Mouse (Mus musculus) liver, embryonic 14.5 days (tissue): Measurements from ENCODE around the gene Uba7.

Source experiments
- CTCF ChIP-seq: IDR thresholded peaks from 2 replicates; pipeline ENCODE4 v1.5.1; 2016; ENCODE audit warnings: antibody characterized with exemption, low read depth, control low read depth
- EP300 ChIP-seq: IDR thresholded peaks from 2 replicates; pipeline ENCODE4 v1.6.1; 2016; ENCODE audit warnings: antibody characterized with exemption, low read depth

DNA sequence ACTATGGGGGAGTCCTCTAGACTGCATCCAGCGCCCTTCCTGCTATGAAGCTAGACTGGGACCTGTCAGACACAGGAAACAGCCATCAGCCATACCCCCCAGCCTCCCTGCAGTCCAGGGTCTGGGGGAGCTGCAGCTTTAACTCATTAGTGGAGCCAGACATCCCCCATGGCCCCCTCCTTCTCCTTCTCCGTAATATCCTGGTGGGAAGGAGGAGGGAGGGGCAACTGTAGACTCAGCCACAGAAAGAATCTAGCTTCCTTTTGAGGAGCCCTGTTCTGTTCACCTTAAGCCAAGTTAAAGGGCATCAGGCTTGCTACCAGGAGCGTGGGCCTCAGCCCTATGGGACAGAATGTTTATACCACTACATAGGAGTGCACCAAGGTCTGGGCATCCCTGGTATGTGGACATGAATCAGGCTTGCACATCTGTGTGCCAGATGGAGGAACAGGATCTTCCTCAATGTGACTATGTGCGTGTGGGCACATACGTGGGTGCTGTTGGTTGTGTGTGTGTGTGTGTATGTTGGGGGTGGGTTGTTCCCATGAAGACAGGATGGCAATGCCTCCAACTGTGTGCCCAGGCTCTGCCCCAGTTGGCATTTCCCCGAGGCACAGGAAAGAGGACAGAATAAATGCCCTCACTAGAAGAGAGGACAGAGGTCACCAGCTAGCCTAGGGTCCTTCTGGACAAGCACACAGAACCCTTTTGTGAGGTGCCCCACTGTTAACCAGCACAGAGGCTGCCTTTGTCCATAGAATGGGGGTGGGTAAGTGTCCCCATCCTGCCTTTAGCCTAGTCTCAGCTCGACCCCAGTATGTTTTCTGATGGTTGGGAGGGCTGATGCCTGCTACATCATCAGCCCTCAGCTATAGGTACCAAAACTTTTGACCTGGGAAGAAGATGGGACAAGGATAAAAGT, 6.6 kb downstream of the Uba7 start:
- TF ChIP-seq CTCF (no peak), EP300 (no peak)
